Mouse (Mus musculus): ENCODE measurements at regions not wholly inside any gene's neighbourhood (a gene's known extent, or its start where the extent isn't known, plus 50 kb on each side); places are given as distances from the start of the nearest gene placed in this dataset.

GRCm38 (mm10) chr12:68794396-68794795 is 364.6 kb downstream of the Rps29 start:
- Histone ChIP-seq H3K9me3 (ENCODE audit: control insufficient read depth, low read length) (no peaks in the 10 kb centered on the region), H3K4me1 (replicated peaks; ENCODE audit: control insufficient read depth, insufficient read depth, low read length) (no peaks in the 10 kb centered on the region), H3K4me3 (ENCODE audit: low read depth, low read length) (no peak overlapping the region), H3K4me2 (ENCODE audit: low read depth, low read length, severe bottlenecking) (no peak overlapping the region), H3K36me3 (ENCODE audit: control insufficient read depth, insufficient read depth, low read length) (no peaks in the 10 kb centered on the region), H3K9ac (ENCODE audit: low read length) (no peak overlapping the region), H3K27me3 (ENCODE audit: control insufficient read depth, insufficient read depth, low read length) (no peaks in the 10 kb centered on the region), H3K27ac (ENCODE audit: low read depth, low read length) (no peak overlapping the region)
- WGBS, result 91% methylated on average over 5 of the region's 5 CpGs
- ATAC-seq (replicated peaks; ENCODE audit: low FRiP score) (no peak), DNase-seq (ENCODE audit: low spot score) (no peak)

GRCm38 (mm10) chr12:68783636-68784035 is 375.4 kb downstream of the Rps29 start:
- no peak overlapping the region for H3K4me2 ChIP-seq (ENCODE audit: low read depth, low read length, severe bottlenecking)
- no peak overlapping the region for H3K27ac ChIP-seq (ENCODE audit: low read depth, low read length)
- no peak overlapping the region for H3K9ac ChIP-seq (ENCODE audit: low read length)
- 90% methylated on average over 4 of the region's 4 CpGs for WGBS
- ATAC-seq (replicated peaks; ENCODE audit: low FRiP score) (no peak), DNase-seq (ENCODE audit: low spot score) (no peak)
- no peak overlapping the region for H3K4me3 ChIP-seq (ENCODE audit: low read depth, low read length)
- H3K4me1 ChIP-seq (replicated peaks; ENCODE audit: control insufficient read depth, insufficient read depth, low read length), result no peaks in the 10 kb centered on the region
- no peaks in the 10 kb centered on the region for H3K27me3 ChIP-seq (ENCODE audit: control insufficient read depth, insufficient read depth, low read length)
- no peaks in the 10 kb centered on the region for H3K36me3 ChIP-seq (ENCODE audit: control insufficient read depth, insufficient read depth, low read length)
- no peaks in the 10 kb centered on the region for H3K9me3 ChIP-seq (ENCODE audit: control insufficient read depth, low read length)

- Histone ChIP-seq H3K9me3 (ENCODE audit: control insufficient read depth, low read length) (no peaks in the 10 kb centered on the region), H3K4me1 (replicated peaks; ENCODE audit: control insufficient read depth, insufficient read depth, low read length) (no peaks in the 10 kb centered on the region), H3K4me2 (ENCODE audit: low read depth, low read length, severe bottlenecking) (no peak overlapping the region), H3K27ac (ENCODE audit: low read depth, low read length) (no peak overlapping the region), H3K4me3 (ENCODE audit: low read depth, low read length) (no peak overlapping the region), H3K27me3 (ENCODE audit: control insufficient read depth, insufficient read depth, low read length) (no peaks in the 10 kb centered on the region), H3K36me3 (ENCODE audit: control insufficient read depth, insufficient read depth, low read length) (no peaks in the 10 kb centered on the region), H3K9ac (ENCODE audit: low read length) (no peak overlapping the region)
- WGBS, result 73% methylated on average over 2 of the region's 2 CpGs
- ATAC-seq (replicated peaks; ENCODE audit: low FRiP score) (no peak), DNase-seq (ENCODE audit: low spot score) (no peak)
These were observed 383.5 kb downstream of the Rps29 start for GRCm38 (mm10) chr12:68775503-68775902.

GRCm38 (mm10) chr12:68774800-68775199 is 384.2 kb downstream of the Rps29 start:
- Histone ChIP-seq H3K9ac (ENCODE audit: low read length) (no peak overlapping the region), H3K36me3 (ENCODE audit: control insufficient read depth, insufficient read depth, low read length) (no peaks in the 10 kb centered on the region), H3K27ac (ENCODE audit: low read depth, low read length) (no peak overlapping the region), H3K9me3 (ENCODE audit: control insufficient read depth, low read length) (no peaks in the 10 kb centered on the region), H3K4me2 (ENCODE audit: low read depth, low read length, severe bottlenecking) (no peak overlapping the region), H3K4me3 (ENCODE audit: low read depth, low read length) (no peak overlapping the region), H3K4me1 (replicated peaks; ENCODE audit: control insufficient read depth, insufficient read depth, low read length) (no peaks in the 10 kb centered on the region), H3K27me3 (ENCODE audit: control insufficient read depth, insufficient read depth, low read length) (no peaks in the 10 kb centered on the region)
- DNase-seq (ENCODE audit: low spot score) (no peak), ATAC-seq (replicated peaks; ENCODE audit: low FRiP score) (no peak)
- WGBS, result 91% methylated on average over 8 of the region's 8 CpGs

- no peaks in the 10 kb centered on the region for H3K36me3 ChIP-seq (ENCODE audit: control insufficient read depth, insufficient read depth, low read length)
- H3K9me3 ChIP-seq (ENCODE audit: control insufficient read depth, low read length), result no peaks in the 10 kb centered on the region
- ATAC-seq (replicated peaks; ENCODE audit: low FRiP score) (no peak), DNase-seq (ENCODE audit: low spot score) (no peak)
- WGBS, result 85% methylated on average over 7 of the region's 7 CpGs
- no peaks in the 10 kb centered on the region for H3K27me3 ChIP-seq (ENCODE audit: control insufficient read depth, insufficient read depth, low read length)
- H3K4me3 ChIP-seq (ENCODE audit: low read depth, low read length), result no peak overlapping the region
- no peak overlapping the region for H3K9ac ChIP-seq (ENCODE audit: low read length)
- no peak overlapping the region for H3K4me2 ChIP-seq (ENCODE audit: low read depth, low read length, severe bottlenecking)
- no peak overlapping the region for H3K27ac ChIP-seq (ENCODE audit: low read depth, low read length)
- no peaks in the 10 kb centered on the region for H3K4me1 ChIP-seq (replicated peaks; ENCODE audit: control insufficient read depth, insufficient read depth, low read length)
These were observed 400.5 kb downstream of the Rps29 start for GRCm38 (mm10) chr12:68758263-68759020.

GRCm38 (mm10) chr12:68728882-68729281 is 430.1 kb downstream of the Rps29 start:
- H3K4me3 ChIP-seq (ENCODE audit: low read depth, low read length), result no peak overlapping the region
- no peak overlapping the region for H3K4me2 ChIP-seq (ENCODE audit: low read depth, low read length, severe bottlenecking)
- no peaks in the 10 kb centered on the region for H3K27me3 ChIP-seq (ENCODE audit: control insufficient read depth, insufficient read depth, low read length)
- H3K9me3 ChIP-seq (ENCODE audit: control insufficient read depth, low read length), result no peaks in the 10 kb centered on the region
- ATAC-seq (replicated peaks; ENCODE audit: low FRiP score) (no peak), DNase-seq (ENCODE audit: low spot score) (no peak)
- no peak overlapping the region for H3K9ac ChIP-seq (ENCODE audit: low read length)
- 48% methylated on average over 2 of the region's 2 CpGs for WGBS
- H3K4me1 ChIP-seq (replicated peaks; ENCODE audit: control insufficient read depth, insufficient read depth, low read length), result no peaks in the 10 kb centered on the region
- H3K27ac ChIP-seq (ENCODE audit: low read depth, low read length), result no peak overlapping the region
- H3K36me3 ChIP-seq (ENCODE audit: control insufficient read depth, insufficient read depth, low read length), result no peaks in the 10 kb centered on the region

- Histone ChIP-seq H3K4me3 (ENCODE audit: low read depth, low read length) (no peak overlapping the region), H3K36me3 (ENCODE audit: control insufficient read depth, insufficient read depth, low read length) (no peaks in the 10 kb centered on the region), H3K4me1 (replicated peaks; ENCODE audit: control insufficient read depth, insufficient read depth, low read length) (no peaks in the 10 kb centered on the region), H3K9ac (ENCODE audit: low read length) (no peak overlapping the region), H3K4me2 (ENCODE audit: low read depth, low read length, severe bottlenecking) (no peak overlapping the region), H3K9me3 (ENCODE audit: control insufficient read depth, low read length) (no peaks in the 10 kb centered on the region), H3K27me3 (ENCODE audit: control insufficient read depth, insufficient read depth, low read length) (no peaks in the 10 kb centered on the region), H3K27ac (ENCODE audit: low read depth, low read length) (no peak overlapping the region)
- ATAC-seq (replicated peaks; ENCODE audit: low FRiP score) (no peak), DNase-seq (ENCODE audit: low spot score) (no peak)
These were observed 440.0 kb downstream of the Rps29 start for GRCm38 (mm10) chr12:68718946-68719345.

GRCm38 (mm10) chr12:68694275-68695267 is 464.4 kb downstream of the Rps29 start:
- Histone ChIP-seq H3K27me3 (ENCODE audit: control insufficient read depth, insufficient read depth, low read length) (no peaks in the 10 kb centered on the region), H3K9ac (ENCODE audit: low read length) (no peak overlapping the region), H3K4me1 (replicated peaks; ENCODE audit: control insufficient read depth, insufficient read depth, low read length) (no peaks in the 10 kb centered on the region), H3K27ac (ENCODE audit: low read depth, low read length) (no peak overlapping the region), H3K9me3 (ENCODE audit: control insufficient read depth, low read length) (no peaks in the 10 kb centered on the region), H3K4me2 (ENCODE audit: low read depth, low read length, severe bottlenecking) (no peak overlapping the region), H3K4me3 (ENCODE audit: low read depth, low read length) (no peak overlapping the region), H3K36me3 (ENCODE audit: control insufficient read depth, insufficient read depth, low read length) (no peaks in the 10 kb centered on the region)
- 70% methylated on average over 11 of the region's 11 CpGs for WGBS
- ATAC-seq (replicated peaks; ENCODE audit: low FRiP score) (no peak), DNase-seq (ENCODE audit: low spot score) (no peak)

Measured in forebrain, embryonic 11.5 days (tissue).